Comparison of ENCODE assay signal across 29 mouse cellular contexts in genomic region chr3:100804975-100805374, GRCm38 (mm10). TPM values are rescaled to one million over a fixed set of nuclear protein-coding genes. Genes with fewer than 3 reads are reported as not detected.
DNase-seq lines count a peak whose midpoint lies in the region; ATAC-seq and TF ChIP-seq lines count a peak whose summit lies in the region.
"Had no signal": no experiment of that assay in that cellular context is flagged by ENCODE, and none has a peak within 500 bp of the region (broad histone marks: within the 10 kb centered on the region; RNA-seq: fewer than 3 reads in every experiment).

No protein-coding gene starts in this region.

- no peak overlapping the region for H3K27ac ChIP-seq in heart, embryonic 15.5 days
- no peak overlapping the region for H3K27ac ChIP-seq in intestine, postnatal 0 days (ENCODE audit: low read depth, low read length)
- H3K27ac ChIP-seq in intestine, embryonic 15.5 days, result no peak overlapping the region
- no peak overlapping the region for H3K27ac ChIP-seq in midbrain, embryonic 11.5 days (ENCODE audit: low read depth, low read length)
- no peak overlapping the region for H3K27ac ChIP-seq in midbrain, embryonic 14.5 days (replicated peaks; ENCODE audit: low read depth, low read length)
- H3K27ac ChIP-seq: heart, adult 2 months; kidney, embryonic 15.5 days; limb, embryonic 13.5 days; liver, embryonic 13.5 days; lung, embryonic 15.5 days; midbrain, embryonic 10.5 days had no signal

- H3K4me3 ChIP-seq in heart, embryonic 15.5 days, result no peak overlapping the region
- H3K4me3 ChIP-seq in intestine, postnatal 0 days (ENCODE audit: low read depth, low read length), result no peak overlapping the region
- H3K4me3 ChIP-seq in intestine, embryonic 15.5 days (replicated peaks), result no peak overlapping the region
- H3K4me3 ChIP-seq in midbrain, embryonic 11.5 days (ENCODE audit: low read depth, low read length), result no peak overlapping the region
- H3K4me3 ChIP-seq in midbrain, embryonic 14.5 days (replicated peaks; ENCODE audit: low read depth, low read length), result no peak overlapping the region
- H3K4me3 ChIP-seq: heart, adult 2 months; kidney, embryonic 15.5 days; limb, embryonic 13.5 days; liver, embryonic 13.5 days; lung, embryonic 15.5 days; midbrain, embryonic 10.5 days had no signal

- no peak for TF ChIP-seq CTCF in intestine, postnatal 0 days (IDR thresholded peaks at IDR 0.05; ENCODE audit: low read depth)

- H3K4me2 ChIP-seq in heart, embryonic 15.5 days, result peak overlapping the region; percentile 34; the same call in 1 of the 2 replicates
- 0 out of 2 replicates have a peak overlapping the region, but pooled peaks have one; percentile 0 for H3K4me2 ChIP-seq in intestine, postnatal 0 days (replicated peaks; ENCODE audit: low read depth)
- no peak overlapping the region for H3K4me2 ChIP-seq in intestine, embryonic 15.5 days (replicated peaks)
- H3K4me2 ChIP-seq in midbrain, embryonic 11.5 days, result no peak overlapping the region
- no peak overlapping the region for H3K4me2 ChIP-seq in midbrain, embryonic 14.5 days (ENCODE audit: low read length)
- H3K4me2 ChIP-seq: kidney, embryonic 15.5 days; limb, embryonic 13.5 days; liver, embryonic 13.5 days; lung, embryonic 15.5 days had no signal

- ATAC-seq in heart, embryonic 15.5 days (replicated peaks; ENCODE audit: insufficient number of reproducible peaks, insufficient read depth, low FRiP score, low read depth), result no peak
- no peak for ATAC-seq in intestine, postnatal 0 days
- ATAC-seq in intestine, embryonic 15.5 days, result no peak
- ATAC-seq in midbrain, embryonic 11.5 days (ENCODE audit: low FRiP score), result no peak
- no peak for ATAC-seq in midbrain, embryonic 14.5 days (ENCODE audit: low FRiP score, low TSS enrichment)
- ATAC-seq: forebrain, postnatal 0 days; Patski had no signal

- no peak overlapping the region for H3K9ac ChIP-seq in heart, embryonic 15.5 days
- H3K9ac ChIP-seq in intestine, postnatal 0 days (ENCODE audit: low read depth, low read length), result no peak overlapping the region
- no peak overlapping the region for H3K9ac ChIP-seq in intestine, embryonic 15.5 days
- H3K9ac ChIP-seq in midbrain, embryonic 11.5 days (ENCODE audit: low read length), result no peak overlapping the region
- H3K9ac ChIP-seq in midbrain, embryonic 14.5 days (replicated peaks; ENCODE audit: low read length), result no peak overlapping the region
- H3K9ac ChIP-seq: forebrain, postnatal 0 days; kidney, embryonic 15.5 days; limb, embryonic 13.5 days; liver, embryonic 13.5 days; lung, embryonic 15.5 days had no signal

- H3K4me1 ChIP-seq in heart, embryonic 15.5 days (replicated peaks), result peaks cover 15% of the 10 kb centered on the region
- H3K4me1 ChIP-seq in intestine, postnatal 0 days (replicated peaks; ENCODE audit: control insufficient read depth, insufficient read depth, low read length), result no peaks in the 10 kb centered on the region
- H3K4me1 ChIP-seq in intestine, embryonic 15.5 days (replicated peaks), result no peaks in the 10 kb centered on the region
- no peaks in the 10 kb centered on the region for H3K4me1 ChIP-seq in midbrain, embryonic 11.5 days (ENCODE audit: control insufficient read depth, insufficient read depth, low read length)
- H3K4me1 ChIP-seq in midbrain, embryonic 14.5 days (ENCODE audit: control insufficient read depth, insufficient read depth, low read length), result no peaks in the 10 kb centered on the region
- H3K4me1 ChIP-seq: kidney, embryonic 15.5 days; liver, embryonic 13.5 days; lung, embryonic 15.5 days; midbrain, embryonic 10.5 days had no signal

- no peaks in the 10 kb centered on the region for H3K27me3 ChIP-seq in heart, embryonic 15.5 days
- no peaks in the 10 kb centered on the region for H3K27me3 ChIP-seq in intestine, postnatal 0 days (replicated peaks; ENCODE audit: control insufficient read depth, insufficient read depth, low read length)
- no peaks in the 10 kb centered on the region for H3K27me3 ChIP-seq in intestine, embryonic 15.5 days (replicated peaks)
- H3K27me3 ChIP-seq in midbrain, embryonic 11.5 days (ENCODE audit: control insufficient read depth, insufficient read depth, low read length), result no peaks in the 10 kb centered on the region
- no peaks in the 10 kb centered on the region for H3K27me3 ChIP-seq in midbrain, embryonic 14.5 days (ENCODE audit: control insufficient read depth, insufficient read depth, low read length)
- H3K27me3 ChIP-seq: CH12.LX; kidney, embryonic 15.5 days; limb, embryonic 13.5 days; liver, embryonic 13.5 days; lung, embryonic 15.5 days; Patski had no signal

- 57% methylated on average over 1 of the region's 1 CpGs for WGBS in heart, embryonic 15.5 days
- WGBS in intestine, postnatal 0 days, result 68% methylated on average over 1 of the region's 1 CpGs
- 79% methylated on average over 1 of the region's 1 CpGs for WGBS in intestine, embryonic 15.5 days
- WGBS in midbrain, embryonic 11.5 days, result 89% methylated on average over 1 of the region's 1 CpGs
- 92% methylated on average over 1 of the region's 1 CpGs for WGBS in midbrain, embryonic 14.5 days

- DNase-seq in heart, postnatal 4 days, result no peak
- DNase-seq in midbrain, embryonic 11.5 days (ENCODE audit: low spot score, missing footprints), result peak; percentile 62
- no peak for DNase-seq in midbrain, embryonic 14.5 days
- no peak for DNase-seq in right cerebral cortex, postnatal 25 days
- DNase-seq: adrenal gland, postnatal 36 days; B cell, adult 2 months; cerebellum, adult 11 months; cerebellum, postnatal 10 days; forebrain, postnatal 0 days; gastrocnemius, postnatal 14 days; heart, adult 2 months; layer of hippocampus, adult 9-11 months; liver, embryonic 13.5 days; right cerebral cortex, postnatal 14 days; spleen, adult 18-20 months; thymus, postnatal 14 days had no signal

- no peaks in the 10 kb centered on the region for H3K9me3 ChIP-seq in heart, embryonic 15.5 days (replicated peaks)
- H3K9me3 ChIP-seq in intestine, postnatal 0 days (ENCODE audit: control insufficient read depth), result no peaks in the 10 kb centered on the region
- H3K9me3 ChIP-seq in intestine, embryonic 15.5 days, result no peaks in the 10 kb centered on the region
- no peaks in the 10 kb centered on the region for H3K9me3 ChIP-seq in midbrain, embryonic 11.5 days (ENCODE audit: control insufficient read depth, low read length)
- no peaks in the 10 kb centered on the region for H3K9me3 ChIP-seq in midbrain, embryonic 14.5 days (ENCODE audit: control insufficient read depth, low read length)
- H3K9me3 ChIP-seq: G1E; kidney, embryonic 15.5 days; limb, embryonic 13.5 days; liver, embryonic 13.5 days; lung, embryonic 15.5 days; midbrain, embryonic 10.5 days had no signal

- H3K36me3 ChIP-seq in heart, embryonic 15.5 days, result no peaks in the 10 kb centered on the region
- H3K36me3 ChIP-seq in intestine, postnatal 0 days (ENCODE audit: control insufficient read depth, insufficient read depth), result no peaks in the 10 kb centered on the region
- H3K36me3 ChIP-seq in intestine, embryonic 15.5 days, result no peaks in the 10 kb centered on the region
- H3K36me3 ChIP-seq in midbrain, embryonic 11.5 days (ENCODE audit: control insufficient read depth, insufficient read depth, low read length), result no peaks in the 10 kb centered on the region
- H3K36me3 ChIP-seq in midbrain, embryonic 14.5 days (ENCODE audit: control insufficient read depth, insufficient read depth, low read length), result no peaks in the 10 kb centered on the region
- H3K36me3 ChIP-seq: G1E; kidney, embryonic 15.5 days; limb, embryonic 13.5 days; liver, embryonic 13.5 days; lung, embryonic 15.5 days; midbrain, embryonic 10.5 days had no signal

RNA-seq across cellular contexts. Expression of gene Vtcn1, which starts 20.3 kb away (rescaled TPM):
- polyA plus RNA-seq in heart, embryonic 15.5 days (2015; fragmentation: Nextera tagmentation; extraction: Ambion mirVana), result 0.37 and 0.42 TPM in 2 replicates
- under 1 TPM; 0.63 to 0.95 TPM for total RNA-seq in heart, postnatal 4 days (2021)
- 0.08 and 0.18 TPM in 2 replicates for polyA plus RNA-seq in intestine, postnatal 0 days (2015; fragmentation: Nextera tagmentation; extraction: Ambion mirVana)
- 0.38 and 0.42 TPM in 2 replicates for polyA plus RNA-seq in intestine, embryonic 15.5 days (2015; fragmentation: Nextera tagmentation; extraction: Ambion mirVana)
- not detected in 2 replicates for polyA plus RNA-seq in midbrain, embryonic 11.5 days (2014; fragmentation: Nextera tagmentation; extraction: Ambion mirVana)
- not detected in 2 replicates for polyA plus RNA-seq in midbrain, embryonic 14.5 days (2014; fragmentation: Nextera tagmentation; extraction: Ambion mirVana)
- total RNA-seq: forebrain, postnatal 0 days; hematopoietic stem cell, adult 5-6 weeks had no signal
- polyA plus RNA-seq: embryonic facial prominence, embryonic 11.5 days; forebrain, postnatal 0 days; G1E; liver, embryonic 13.5 days; midbrain, embryonic 10.5 days; neural tube, embryonic 11.5 days had no signal

Comparison
In these comparisons a context has a peak if more than half of its experiments do, and no peak if none do; other contexts are left out.
1. H3K4me2 ChIP-seq: peak in heart, embryonic 15.5 days (single experiment) and intestine, postnatal 0 days (single experiment); none in intestine, embryonic 15.5 days (single experiment), midbrain, embryonic 11.5 days (single experiment) and midbrain, embryonic 14.5 days (single experiment).